8 mouse cellular contexts compared by ENCODE assay signal in genomic region chr2:155591676-155592075, GRCm38 (mm10). TPM values are rescaled to one million over a fixed set of nuclear protein-coding genes. Genes with fewer than 3 reads are reported as not detected.
DNase-seq lines count a peak whose midpoint lies in the region; ATAC-seq and TF ChIP-seq lines count a peak whose summit lies in the region.

No protein-coding gene starts in this region.

- H3K27ac ChIP-seq in MEL (ENCODE audit: control insufficient read depth, low read depth, low read length), result 0 out of 2 replicates have a peak overlapping the region, but pooled peaks have one; percentile 10
- H3K27ac ChIP-seq in hindbrain, embryonic 11.5 days (ENCODE audit: low read depth, low read length), result no peak overlapping the region
- peak overlapping the region; percentile 90 for H3K27ac ChIP-seq in limb, embryonic 15.5 days

- H3K4me2 ChIP-seq in hindbrain, embryonic 11.5 days (replicated peaks; ENCODE audit: low read depth, low read length), result peak overlapping the region; percentile 48
- H3K4me2 ChIP-seq in limb, embryonic 15.5 days, result peak overlapping the region; percentile 69

- no peaks in the 10 kb centered on the region for H3K9me3 ChIP-seq in MEL (replicated peaks; ENCODE audit: insufficient read depth, low read length)
- H3K9me3 ChIP-seq in hindbrain, embryonic 11.5 days (ENCODE audit: control insufficient read depth, low read length), result no peaks in the 10 kb centered on the region
- no peaks in the 10 kb centered on the region for H3K9me3 ChIP-seq in limb, embryonic 15.5 days

- TF ChIP-seq RAD21 in MEL (IDR thresholded peaks at IDR 0.05; ENCODE audit: low read depth, low read length), result no peak

- WGBS in hindbrain, embryonic 11.5 days, result 10% methylated on average over 6 of the region's 6 CpGs
- WGBS in limb, embryonic 15.5 days, result 5% methylated on average over 6 of the region's 6 CpGs

- no peak for TF ChIP-seq CTCF in MEL (IDR thresholded peaks at IDR 0.05 in 2 of 3, conservative IDR thresholded peaks at IDR 0.05 in 1 of 3; ENCODE audit: control insufficient read depth in 1 of 3, insufficient read depth in 1 of 3, low read depth in 2 of 3, low read length in 3 of 3, poor library complexity in 1 of 3, severe bottlenecking in 1 of 3)

- no peaks in the 10 kb centered on the region for H3K27me3 ChIP-seq in MEL (ENCODE audit: control insufficient read depth in 1 of 2, insufficient read depth in 2 of 2, low read length in 2 of 2)
- no peaks in the 10 kb centered on the region for H3K27me3 ChIP-seq in hindbrain, embryonic 11.5 days (ENCODE audit: control insufficient read depth, insufficient read depth, low read length)
- no peaks in the 10 kb centered on the region for H3K27me3 ChIP-seq in limb, embryonic 15.5 days

- DNase-seq in embryo, embryonic 9.5 days (ENCODE audit: extremely low spot score), result peak; percentile 16
- no peak for DNase-seq in embryo, embryonic 10 days (ENCODE audit: low spot score)
- peak; percentile 42 for DNase-seq in MEL (ENCODE audit: low read depth, low spot score)
- peak; percentile 26 for DNase-seq in hindbrain, embryonic 11.5 days (ENCODE audit: low spot score)
- DNase-seq in retina, embryonic 14.5 days (ENCODE audit: low spot score), result peak; percentile 28
- no peak for DNase-seq in gastrocnemius, postnatal 14 days
- DNase-seq in frontal cortex, postnatal 14 days (ENCODE audit: low spot score in 2 of 2), result no peak

- H3K4me1 ChIP-seq in MEL (ENCODE audit: control insufficient read depth in 1 of 2, insufficient read depth in 2 of 2, low read length in 2 of 2), result peaks cover 0 to 3% of the 10 kb centered on the region in 2 experiments; a peak in 2 of 4 replicates
- no peaks in the 10 kb centered on the region for H3K4me1 ChIP-seq in hindbrain, embryonic 11.5 days (replicated peaks; ENCODE audit: control insufficient read depth, insufficient read depth, low read length)
- H3K4me1 ChIP-seq in limb, embryonic 15.5 days, result peaks cover 7% of the 10 kb centered on the region

- H3K79me2 ChIP-seq in MEL (ENCODE audit: control insufficient read depth, insufficient read depth, low read length, poor library complexity), result no peaks in the 10 kb centered on the region; the same call in 1 of the 2 replicates

- H3K9ac ChIP-seq in MEL (ENCODE audit: control insufficient read depth, low read depth, low read length, poor library complexity, severe bottlenecking), result peak overlapping the region; percentile 68
- peak overlapping the region; percentile 62 for H3K9ac ChIP-seq in hindbrain, embryonic 11.5 days (ENCODE audit: low read depth, low read length)
- peak overlapping the region; percentile 69 for H3K9ac ChIP-seq in limb, embryonic 15.5 days

- TF ChIP-seq POLR2A in MEL (IDR thresholded peaks at IDR 0.05; ENCODE audit: control insufficient read depth in 1 of 2, insufficient read depth in 1 of 2, low read depth in 1 of 2, low read length in 2 of 2, poor library complexity in 1 of 2), result no peak

- no peak for ATAC-seq in hindbrain, embryonic 11.5 days (ENCODE audit: low FRiP score)
- ATAC-seq in limb, embryonic 15.5 days (ENCODE audit: insufficient number of reproducible peaks, low FRiP score, low TSS enrichment, low read depth), result no peak

- no peak for TF ChIP-seq EP300 in MEL (IDR thresholded peaks at IDR 0.05; ENCODE audit: low read depth in 1 of 2, low read length in 2 of 2)

- intact Hi-C loops in gastrocnemius, postnatal 14 days (cut with DNase I; ENCODE audit: low total_unique reads), result no loop called here

- H3K4me3 ChIP-seq in MEL (ENCODE audit: control insufficient read depth in 1 of 2, insufficient read depth in 1 of 2, low read depth in 2 of 2, low read length in 2 of 2), result peak overlapping the region; percentile 70 to 86
- H3K4me3 ChIP-seq in hindbrain, embryonic 11.5 days (ENCODE audit: low read depth, low read length), result peak overlapping the region; percentile 37
- peak overlapping the region; percentile 63 for H3K4me3 ChIP-seq in limb, embryonic 15.5 days

- H3K36me3 ChIP-seq in MEL (ENCODE audit: control insufficient read depth in 1 of 2, insufficient read depth in 2 of 2, low read length in 2 of 2), result no peaks in the 10 kb centered on the region; a peak in 1 of 4 replicates
- no peaks in the 10 kb centered on the region for H3K36me3 ChIP-seq in hindbrain, embryonic 11.5 days (ENCODE audit: control insufficient read depth, insufficient read depth, low read length)
- H3K36me3 ChIP-seq in limb, embryonic 15.5 days, result no peaks in the 10 kb centered on the region

TF ChIP-seq in MEL, 35 proteins besides CTCF, POLR2A, EP300 and RAD21:
- TF ChIP-seq JUND (IDR thresholded peaks at IDR 0.05; ENCODE audit: low read depth, low read length) (no peak), BHLHE40 (IDR thresholded peaks at IDR 0.05; ENCODE audit: borderline replicate concordance, low read depth, low read length) (peak; percentile 71; the same call in 1 of the 2 replicates), TAL1 (IDR thresholded peaks at IDR 0.05; ENCODE audit: low read length) (no peak), GABPA (IDR thresholded peaks at IDR 0.05; ENCODE audit: low read depth, low read length) (no peak), MAX (IDR thresholded peaks at IDR 0.05; ENCODE audit: low read length) (peak; percentile 14; the same call in 1 of the 2 replicates)

RNA-seq across cellular contexts. Expression of gene Gss, which starts 0.9 kb away (rescaled TPM):
- total RNA-seq in MEL (2012; rRNA removed), result 21.9 and 22.8 TPM in 2 replicates
- 10 to 100 TPM in 1 of 2 experiments, not detected in 1; 24.0 TPM for polyA plus RNA-seq in MEL (2012; ENCODE audit: insufficient read depth in 1 of 2, insufficient read length in 2 of 2, low read depth in 1 of 2, low replicate concordance in 2 of 2, missing spikeins in 1 of 2)
- polyA plus RNA-seq in hindbrain, embryonic 11.5 days (2014; fragmentation: Nextera tagmentation; extraction: Ambion mirVana), result 14.7 and 15.9 TPM in 2 replicates
- 26.7 and 28.3 TPM in 2 replicates for polyA plus RNA-seq in limb, embryonic 15.5 days (2015; fragmentation: Nextera tagmentation; extraction: Ambion mirVana)
- 1 to 10 TPM; 7.4 to 8.3 TPM for total RNA-seq in gastrocnemius, postnatal 14 days (2021)

RNA-seq across cellular contexts. Expression of gene Myh7b, which starts 19.3 kb away (rescaled TPM):
- 2.2 and 3.2 TPM in 2 replicates for total RNA-seq in MEL (2012; rRNA removed)
- polyA plus RNA-seq in MEL (2012; ENCODE audit: insufficient read depth in 1 of 2, insufficient read length in 2 of 2, low read depth in 1 of 2, low replicate concordance in 2 of 2, missing spikeins in 1 of 2), result 1 to 10 TPM in 1 of 2 experiments, not detected in 1; 5.9 TPM
- polyA plus RNA-seq in hindbrain, embryonic 11.5 days (2014; fragmentation: Nextera tagmentation; extraction: Ambion mirVana), result 0.46 and 0.52 TPM in 2 replicates
- polyA plus RNA-seq in limb, embryonic 15.5 days (2015; fragmentation: Nextera tagmentation; extraction: Ambion mirVana), result 2.5 and 4.9 TPM in 2 replicates
- 1 to 10 TPM; 1.4 to 2.0 TPM for total RNA-seq in gastrocnemius, postnatal 14 days (2021)

Comparison
In these comparisons a context has a peak if more than half of its experiments do, and no peak if none do; other contexts are left out.
1. DNase-seq: peak in embryo, embryonic 9.5 days (single experiment), MEL (single experiment), hindbrain, embryonic 11.5 days (single experiment) and retina, embryonic 14.5 days (single experiment); none in embryo, embryonic 10 days (single experiment), gastrocnemius, postnatal 14 days (single experiment) and frontal cortex, postnatal 14 days (0 of 2).
2. Peak in every context shown above with its lines, with median percentiles within 50 percentile points of each other: H3K4me3 ChIP-seq and H3K9ac ChIP-seq.